Mouse (Mus musculus) liver, embryonic 15.5 days (tissue): ENCODE measurements around the gene Npsr1. TPM values are rescaled to one million over a fixed set of nuclear protein-coding genes. Genes with fewer than 3 reads are reported as not detected.

Experiments
- ATAC-seq: fragments of 200-750 bp; cut with Nextera tagmentation; 2 replicates; pipeline ENCODE4 v1.8.0; 2017; ENCODE audit warnings: moderate number of reproducible peaks, mild to moderate bottlenecking, moderate library complexity; ENCODE audit not compliant: insufficient read depth
- H3K27ac ChIP-seq: fragments of 300-500 bp; sonication (generic); replicated peaks from 2 replicates; pipeline ENCODE4 v1.5.1; 2015; ENCODE audit warnings: mild to moderate bottlenecking, inconsistent platforms
- H3K27me3 ChIP-seq: fragments of 300-500 bp; sonication (generic); 2 replicates; pipeline ENCODE4 v1.6.1; 2015; ENCODE audit warnings: mild to moderate bottlenecking, inconsistent platforms
- H3K36me3 ChIP-seq: fragments of 300-500 bp; sonication (generic); replicated peaks from 2 replicates; pipeline ENCODE4 v1.6.1; 2015; ENCODE audit warnings: moderate library complexity, mild to moderate bottlenecking, inconsistent platforms
- H3K4me1 ChIP-seq: fragments of 300-500 bp; sonication (generic); replicated peaks from 2 replicates; pipeline ENCODE4 v1.6.1; 2015; ENCODE audit warnings: inconsistent platforms
- H3K4me2 ChIP-seq: fragments of 300-500 bp; sonication (generic); 2 replicates; pipeline ENCODE4 v1.6.1; 2015; ENCODE audit warnings: moderate library complexity, mild to moderate bottlenecking, inconsistent platforms
- H3K4me3 ChIP-seq: fragments of 300-500 bp; sonication (generic); replicated peaks from 2 replicates; pipeline ENCODE4 v1.5.1; 2015; ENCODE audit warnings: mild to moderate bottlenecking, inconsistent platforms
- H3K9ac ChIP-seq: fragments of 300-500 bp; sonication (generic); 2 replicates; pipeline ENCODE4 v1.6.1; 2015; ENCODE audit warnings: moderate library complexity, mild to moderate bottlenecking, inconsistent platforms
- H3K9me3 ChIP-seq: fragments of 300-500 bp; sonication (generic); replicated peaks from 2 replicates; pipeline ENCODE4 v1.6.1; 2016; ENCODE audit warnings: inconsistent platforms
- WGBS: fragments of 180-500 bp; shearing (Covaris S2); methylation state at CpG from one replicate; pipeline ENCODE4 v1.1.7; 2015; ENCODE audit warnings: mixed read lengths; ENCODE audit not compliant: insufficient replicate concordance; 5-methylcytosine and 5-hydroxymethylcytosine counted together
- polyA plus RNA-seq: library from polyadenylated mRNA; unstranded; fragments of >200 nt; fragmentation: Nextera tagmentation; extraction: Ambion mirVana; gene quantifications from 2 replicates; pipeline ENCODE4 v1.2.1, GENCODE M21; 2015

The Npsr1 gene
- polyA plus RNA-seq, 1 experiment from 2014 or later = not detected

GRCm38 (mm10) chr9:24306990-24307389 lies 209.2 kb downstream of the Npsr1 start:
- Histone ChIP-seq H3K4me2 (no peak overlapping the region), H3K27ac (no peak overlapping the region), H3K9me3 (no peaks in the 10 kb centered on the region), H3K9ac (no peak overlapping the region), H3K36me3 (no peaks in the 10 kb centered on the region), H3K4me1 (no peaks in the 10 kb centered on the region), H3K4me3 (no peak overlapping the region), H3K27me3 (no peaks in the 10 kb centered on the region)
- WGBS = 51% methylated on average over 5 of the region's 5 CpGs
- ATAC-seq = no peak

- H3K4me1 ChIP-seq = no peaks in the 10 kb centered on the region
- H3K27me3 ChIP-seq = no peaks in the 10 kb centered on the region
- no peak overlapping the region for H3K4me3 ChIP-seq
- no peak for ATAC-seq
- no peaks in the 10 kb centered on the region for H3K36me3 ChIP-seq
- no peak overlapping the region for H3K27ac ChIP-seq
- no peaks in the 10 kb centered on the region for H3K9me3 ChIP-seq
- WGBS = 39% methylated on average over 3 of the region's 3 CpGs
- H3K4me2 ChIP-seq = no peak overlapping the region
- no peak overlapping the region for H3K9ac ChIP-seq
These were observed 209.6 kb downstream of the Npsr1 start for GRCm38 (mm10) chr9:24307400-24307799.

GRCm38 (mm10) chr9:24315835-24316234 lies 218.0 kb downstream of the Npsr1 start:
- Histone ChIP-seq H3K4me3 (no peak overlapping the region), H3K9me3 (no peaks in the 10 kb centered on the region), H3K27ac (no peak overlapping the region), H3K4me2 (no peak overlapping the region), H3K27me3 (no peaks in the 10 kb centered on the region), H3K9ac (no peak overlapping the region), H3K36me3 (no peaks in the 10 kb centered on the region), H3K4me1 (no peaks in the 10 kb centered on the region)
- 81% methylated on average over 2 of the region's 2 CpGs for WGBS
- ATAC-seq = no peak

- H3K4me3 ChIP-seq = no peak overlapping the region
- H3K36me3 ChIP-seq = no peaks in the 10 kb centered on the region
- no peak overlapping the region for H3K27ac ChIP-seq
- H3K9ac ChIP-seq = no peak overlapping the region
- whole genome bisulfite sequencing = 32% methylated on average over 2 of the region's 2 CpGs
- H3K9me3 ChIP-seq = no peaks in the 10 kb centered on the region
- H3K4me1 ChIP-seq = no peaks in the 10 kb centered on the region
- no peak overlapping the region for H3K4me2 ChIP-seq
- H3K27me3 ChIP-seq = no peaks in the 10 kb centered on the region
- ATAC-seq = no peak
These were observed 233.9 kb downstream of the Npsr1 start for GRCm38 (mm10) chr9:24331661-24332060.

- Histone ChIP-seq H3K4me3 (no peak overlapping the region), H3K27ac (no peak overlapping the region), H3K4me1 (no peaks in the 10 kb centered on the region), H3K9me3 (no peaks in the 10 kb centered on the region), H3K4me2 (no peak overlapping the region), H3K9ac (no peak overlapping the region), H3K27me3 (no peaks in the 10 kb centered on the region), H3K36me3 (no peaks in the 10 kb centered on the region)
- ATAC-seq = no peak
- WGBS = 40% methylated on average over 3 of the region's 3 CpGs
These were observed 243.5 kb downstream of the Npsr1 start for GRCm38 (mm10) chr9:24341321-24341720.

- no peak overlapping the region for H3K4me3 ChIP-seq
- ATAC-seq = no peak
- H3K9ac ChIP-seq = no peak overlapping the region
- no peaks in the 10 kb centered on the region for H3K4me1 ChIP-seq
- H3K9me3 ChIP-seq = no peaks in the 10 kb centered on the region
- no peaks in the 10 kb centered on the region for H3K27me3 ChIP-seq
- no peak overlapping the region for H3K27ac ChIP-seq
- no peak overlapping the region for H3K4me2 ChIP-seq
- 20% methylated on average over 1 of the region's 1 CpGs for WGBS
- H3K36me3 ChIP-seq = no peaks in the 10 kb centered on the region
These were observed 249.2 kb downstream of the Npsr1 start for GRCm38 (mm10) chr9:24347011-24347410.

GRCm38 (mm10) chr9:24349510-24349909 lies 251.7 kb downstream of the Npsr1 start:
- no peak for ATAC-seq

GRCm38 (mm10) chr9:24351402-24351801 lies 253.6 kb downstream of the Npsr1 start:
- H3K9me3 ChIP-seq = no peaks in the 10 kb centered on the region
- H3K36me3 ChIP-seq = no peaks in the 10 kb centered on the region
- no peak overlapping the region for H3K9ac ChIP-seq
- H3K4me1 ChIP-seq = no peaks in the 10 kb centered on the region
- H3K4me3 ChIP-seq = no peak overlapping the region
- ATAC-seq = no peak
- H3K27ac ChIP-seq = no peak overlapping the region
- H3K27me3 ChIP-seq = no peaks in the 10 kb centered on the region
- 43% methylated on average over 3 of the region's 3 CpGs for whole genome bisulfite sequencing
- no peak overlapping the region for H3K4me2 ChIP-seq

More at GRCm38 (mm10) chr9:24349510-24349909, 251.7 kb downstream of the Npsr1 start:
- H3K4me3 ChIP-seq = no peak overlapping the region
- H3K36me3 ChIP-seq = no peaks in the 10 kb centered on the region
- H3K9me3 ChIP-seq = no peaks in the 10 kb centered on the region
- no peak overlapping the region for H3K4me2 ChIP-seq
- H3K27me3 ChIP-seq = no peaks in the 10 kb centered on the region
- H3K9ac ChIP-seq = no peak overlapping the region
- 30% methylated on average over 2 of the region's 2 CpGs for WGBS
- no peaks in the 10 kb centered on the region for H3K4me1 ChIP-seq
- no peak overlapping the region for H3K27ac ChIP-seq
